Mouse (Mus musculus): ENCODE results near the gene Dcaf1.

The Dcaf1 gene

GRCm38 (mm10) chr9:106876666-106877065, 55.0 kb downstream of the Dcaf1 start:
- CTCF ChIA-PET, result no interaction called here

DNA sequence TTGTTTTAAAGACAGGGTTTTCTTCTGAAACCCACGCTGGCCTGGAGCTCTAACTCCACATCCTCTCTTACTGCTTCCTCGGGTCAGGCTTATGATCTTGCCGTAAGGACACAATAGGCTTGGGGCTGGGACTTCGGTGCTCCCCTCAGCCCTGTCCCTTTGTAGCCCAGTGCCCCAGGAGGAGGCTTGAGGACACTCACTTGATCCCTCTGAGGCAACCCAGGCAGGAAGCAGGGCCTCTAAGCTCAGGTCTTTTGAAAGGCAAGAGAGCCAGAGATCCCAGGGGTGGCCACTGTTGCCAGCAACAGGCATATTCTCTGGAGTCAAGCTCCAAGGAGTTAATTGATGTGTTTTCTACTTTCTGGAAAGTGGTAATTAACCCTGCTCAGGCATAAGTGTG, 57.8 kb downstream of the Dcaf1 start:
- CTCF ChIA-PET, result no interaction called here

DNA sequence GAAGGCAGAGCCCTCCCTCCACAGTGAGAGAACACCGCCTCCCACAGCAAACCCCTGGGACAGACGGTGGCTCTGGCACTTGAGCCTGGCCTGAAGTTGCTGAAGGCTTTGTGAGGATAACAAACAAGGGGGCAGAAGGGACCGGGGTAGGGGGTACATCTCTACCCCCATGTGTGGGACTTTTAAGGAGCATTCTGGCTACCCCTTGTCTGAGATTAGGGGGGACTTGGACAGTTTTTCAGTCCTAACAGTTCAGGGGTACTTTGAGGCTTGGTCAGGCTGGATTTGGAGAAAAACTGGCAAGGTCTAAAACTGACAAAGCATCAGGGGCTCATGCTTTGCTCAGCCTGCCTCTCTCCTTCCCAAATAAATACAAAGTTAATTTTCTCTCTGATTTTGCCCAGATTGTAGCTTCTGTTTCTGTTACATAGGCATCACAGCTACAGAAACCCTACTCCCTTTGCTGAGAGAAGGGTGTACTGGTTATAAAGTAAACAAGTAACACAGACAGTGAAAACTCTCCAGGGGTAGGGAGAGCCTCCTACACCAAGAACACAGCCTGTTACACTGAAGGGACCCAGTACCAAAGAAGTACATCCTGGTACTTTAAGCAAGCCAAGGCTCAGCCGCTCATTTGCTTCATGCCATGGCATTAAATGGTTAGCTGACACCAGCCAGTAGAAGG, 59.5 kb downstream of the Dcaf1 start:
- CTCF ChIA-PET, result no interaction called here

GRCm38 (mm10) chr9:106882176-106882575, 60.5 kb downstream of the Dcaf1 start:
- CTCF ChIA-PET, result no interaction called here

DNA sequence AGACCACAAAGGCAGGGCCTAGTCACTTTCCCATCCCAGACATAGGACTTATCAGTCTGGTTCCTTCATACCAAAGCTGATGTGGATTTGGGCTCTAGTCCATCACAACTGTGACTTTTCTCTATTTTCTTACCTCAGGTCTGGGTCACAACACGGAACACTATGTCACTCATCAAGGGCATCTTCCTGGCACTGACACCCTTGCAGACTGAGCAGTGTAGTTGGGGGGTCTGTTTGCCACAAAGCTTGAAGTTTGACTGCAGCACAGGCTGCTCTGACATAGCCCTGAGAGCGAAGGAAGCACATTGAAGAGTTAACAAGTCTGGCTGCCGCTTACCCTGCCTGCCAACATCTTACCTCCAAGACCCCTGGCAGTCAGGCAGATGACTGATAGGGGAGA, 61.4 kb downstream of the Dcaf1 start:
- CTCF ChIA-PET, result no interaction called here

DNA sequence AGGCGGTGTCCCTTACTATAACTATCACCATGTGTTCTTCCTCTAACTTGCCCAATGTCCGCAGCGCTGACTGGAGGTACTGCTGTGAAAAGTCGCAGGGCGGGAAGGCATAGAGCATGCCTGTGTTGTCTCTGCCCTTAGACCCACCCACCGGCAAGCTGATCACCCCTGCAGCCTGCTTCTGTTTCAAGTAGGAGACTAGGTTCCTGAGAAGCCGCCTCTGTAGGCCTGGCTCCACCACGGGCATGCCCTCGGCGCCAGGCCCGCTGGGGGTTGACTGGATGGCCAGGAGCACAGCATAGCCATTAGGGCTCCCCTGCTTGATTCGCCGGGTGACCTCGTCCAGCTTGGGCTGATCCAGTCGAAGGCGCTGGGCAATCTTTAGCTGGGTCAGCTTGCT, 62.6 kb downstream of the Dcaf1 start:
- CTCF ChIA-PET, result no interaction called here

DNA sequence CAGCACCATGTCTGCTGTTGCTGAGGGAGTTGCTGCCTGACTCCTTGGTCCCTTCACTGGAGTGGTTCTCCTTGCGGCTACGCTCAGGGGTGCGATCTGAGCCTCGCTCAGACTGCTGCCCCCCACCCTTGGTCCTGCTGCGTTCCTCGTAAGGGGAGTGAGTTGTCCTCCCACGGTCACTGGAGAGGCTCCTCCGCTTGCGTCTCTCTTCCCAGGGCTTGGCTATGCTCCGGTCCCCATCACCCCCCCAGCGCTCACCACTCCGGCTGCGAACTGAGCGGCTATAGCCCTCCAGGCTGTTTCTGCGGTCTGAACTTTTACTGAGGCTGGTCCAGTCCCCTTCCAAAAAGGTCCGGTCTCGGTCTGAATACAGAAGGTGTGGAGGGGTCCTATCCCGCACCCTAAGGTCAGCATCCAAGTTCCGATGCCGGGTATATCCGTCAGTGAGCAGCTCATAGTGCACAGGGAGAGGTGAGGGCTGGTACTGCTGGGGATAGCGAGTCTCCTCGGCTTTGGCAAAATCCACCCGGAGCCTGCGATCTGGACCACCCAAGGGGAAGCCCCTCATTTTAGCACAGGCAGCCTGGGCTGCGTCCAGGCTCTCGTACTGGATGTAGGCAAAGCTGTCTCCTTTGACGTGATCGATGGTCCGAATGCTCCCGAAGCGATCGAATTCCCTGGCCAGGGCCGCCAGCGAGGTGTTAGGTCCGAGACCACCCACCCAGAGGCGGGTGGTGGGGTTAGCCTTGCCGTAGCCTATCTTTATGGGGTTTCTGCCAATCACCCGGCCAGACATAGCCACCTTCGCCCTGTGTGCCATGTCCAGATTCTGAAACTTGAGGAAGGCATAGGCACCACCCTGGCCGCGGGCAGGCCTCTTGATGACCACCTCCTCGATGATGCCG, 63.6 kb downstream of the Dcaf1 start:
- CTCF ChIA-PET, result no interaction called here

- CTCF ChIA-PET, result no interaction called here
These were observed 64.4 kb downstream of the Dcaf1 start for GRCm38 (mm10) chr9:106885901-106886731.

GRCm38 (mm10) chr9:106886828-106887702, 65.4 kb downstream of the Dcaf1 start, which contains the start of gene Rbm15b:
TSS of gene Rbm15b (minus strand) at chr9:106887428.
- CTCF ChIA-PET, result interaction anchor here (0.7 kb wide), 1 partner anchor 199 kb away, joined by 3 read pairs; no protein-coding TSS in a partner anchor

GRCm38 (mm10) chr9:106888346-106888745, 66.7 kb downstream of the Dcaf1 start:
- CTCF ChIA-PET, result no interaction called here

- CTCF ChIA-PET, result no interaction called here
These were observed 67.6 kb downstream of the Dcaf1 start for GRCm38 (mm10) chr9:106889321-106889720.

DNA sequence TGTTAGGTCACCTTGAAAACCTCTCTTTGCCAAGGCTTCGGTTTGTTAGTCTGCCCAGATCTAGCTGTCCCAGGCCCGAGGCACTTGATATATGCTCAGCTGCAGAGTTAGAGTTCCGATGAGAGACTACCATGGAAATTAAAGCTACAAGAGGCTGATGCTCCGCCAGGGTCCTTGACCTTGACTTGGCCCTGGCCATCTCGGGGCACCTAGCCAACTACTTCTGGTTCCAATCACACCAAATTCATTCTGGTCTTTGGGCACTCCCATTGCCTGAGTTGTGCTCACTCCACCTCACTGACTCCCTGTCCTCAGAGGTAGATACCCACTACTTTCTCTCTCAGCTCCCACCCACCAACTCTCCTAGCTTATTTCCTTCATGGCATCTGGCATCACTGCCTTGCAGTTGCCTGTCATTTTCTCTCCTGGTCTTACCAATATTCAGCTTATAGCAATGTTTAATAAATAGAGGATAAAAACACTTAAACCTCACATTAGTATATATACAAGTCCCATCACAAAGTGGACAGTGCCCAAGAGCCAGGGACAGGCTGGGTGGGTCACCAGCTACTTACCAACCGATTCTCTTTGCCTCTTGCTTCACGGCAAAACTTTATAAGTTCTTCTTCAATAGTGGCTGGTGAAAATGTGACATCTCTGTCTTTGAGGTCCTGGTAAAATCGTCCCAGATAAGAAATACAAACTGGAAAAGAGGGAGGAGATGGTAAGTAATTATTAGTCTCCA, 69.0 kb downstream of the Dcaf1 start:
- CTCF ChIA-PET, result interaction anchor here (0.7 kb wide), 1 partner anchor 682 kb away, joined by 3 read pairs; no protein-coding TSS in a partner anchor

DNA sequence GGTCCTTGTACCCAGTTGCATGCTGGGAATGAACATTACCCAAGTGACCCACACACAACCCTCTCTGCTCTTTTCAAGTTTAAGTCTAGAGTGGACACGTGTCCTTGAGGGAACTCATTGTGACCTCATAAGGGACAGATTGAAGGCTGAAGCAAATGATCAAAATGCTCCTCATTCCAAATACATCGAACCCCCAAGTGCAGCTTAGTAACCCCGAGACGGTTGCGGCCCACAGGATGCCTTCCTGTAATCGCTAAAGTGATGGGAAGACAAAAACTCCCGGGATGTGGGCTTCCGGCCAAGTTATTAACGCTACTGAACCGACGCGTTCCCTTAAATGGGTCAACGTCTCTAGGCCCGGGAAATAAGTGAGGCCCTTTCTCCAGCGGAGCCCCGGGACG, 69.7 kb downstream of the Dcaf1 start:
- CTCF ChIA-PET, result no interaction called here

GRCm38 (mm10) chr9:106891829-106892551, 70.3 kb downstream of the Dcaf1 start, which contains the start of gene Manf:
TSS of gene Manf (minus strand) at chr9:106891979.
- CTCF ChIA-PET, result no interaction called here

- CTCF ChIA-PET, result no interaction called here
These were observed 70.8 kb downstream of the Dcaf1 start for GRCm38 (mm10) chr9:106892552-106892875.

DNA sequence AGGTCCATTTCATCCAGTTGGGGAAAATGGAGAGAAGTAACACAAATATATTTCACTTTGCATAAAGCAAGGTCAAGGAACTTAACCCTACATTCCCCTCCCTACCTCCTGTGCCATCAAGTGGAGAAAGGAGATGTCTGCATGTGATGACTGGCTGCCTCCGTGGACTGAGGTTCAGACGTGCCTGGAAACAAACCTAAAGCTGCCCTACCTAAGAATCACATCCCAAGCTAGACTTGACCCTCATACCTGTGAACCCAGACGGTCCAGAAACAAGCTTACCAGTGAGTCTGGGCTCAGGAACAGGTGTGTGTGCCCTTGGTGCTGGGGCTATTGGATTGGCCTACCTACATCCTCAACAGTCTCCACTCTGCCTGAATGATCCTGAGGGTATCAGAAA, 71.7 kb downstream of the Dcaf1 start:
- CTCF ChIA-PET, result no interaction called here

DNA sequence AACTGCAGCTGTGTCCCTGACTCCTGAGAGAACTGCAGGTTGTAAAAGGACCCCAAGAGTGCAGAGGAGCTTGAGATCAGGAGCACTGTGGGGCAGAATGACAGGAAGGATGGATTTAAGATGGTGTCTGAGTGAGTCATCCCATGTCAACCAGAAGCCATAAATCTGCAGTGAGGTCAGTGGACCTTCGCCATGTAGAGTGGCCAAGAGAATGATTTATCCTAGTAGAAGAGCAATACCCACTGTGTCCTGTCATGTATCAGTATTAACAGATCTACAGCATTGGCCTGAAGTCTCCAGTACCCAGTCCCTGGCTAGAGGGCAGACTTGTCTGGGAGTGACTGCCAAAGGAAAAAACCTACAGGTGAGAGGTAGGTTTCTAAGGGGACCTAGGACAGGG, 77.2 kb downstream of the Dcaf1 start:
- CTCF ChIA-PET, result no interaction called here

GRCm38 (mm10) chr9:106901596-106901995, 79.9 kb downstream of the Dcaf1 start:
- CTCF ChIA-PET, result no interaction called here

DNA sequence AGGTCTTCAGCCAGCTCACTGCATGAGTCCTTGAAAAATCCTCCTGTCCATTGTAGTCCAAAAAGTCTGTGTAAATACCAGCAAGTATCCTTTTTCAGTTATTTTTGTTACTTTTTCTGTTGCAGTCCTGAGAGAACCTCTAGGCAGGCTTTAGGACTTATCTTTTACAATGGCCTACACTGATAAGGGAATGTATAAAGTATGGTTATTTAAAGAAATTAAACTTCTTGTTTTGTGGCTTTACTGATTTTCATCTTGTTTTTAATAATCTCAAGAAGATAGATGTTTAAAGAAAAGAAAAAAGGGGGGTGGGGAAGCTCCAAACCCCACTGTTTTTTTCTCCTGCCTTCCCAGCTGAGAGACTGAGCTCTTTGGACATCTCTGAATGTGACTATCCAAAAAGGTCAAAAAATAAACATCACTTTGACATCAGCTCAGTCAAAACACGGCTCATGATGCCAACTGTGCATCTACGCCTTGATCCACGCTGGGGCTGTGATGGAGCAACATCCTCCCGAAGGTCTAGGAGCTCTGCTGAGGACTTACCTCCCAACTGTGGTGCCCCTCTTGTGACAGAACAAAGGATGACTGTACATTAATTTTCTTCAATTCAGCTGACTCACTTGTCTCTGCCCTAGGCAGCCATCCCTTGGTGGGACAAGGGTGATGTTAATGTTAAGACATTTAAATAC, 81.6 kb downstream of the Dcaf1 start:
- CTCF ChIA-PET, result interaction anchor here (0.7 kb wide), 1 partner anchor 23 kb away, joined by 4 read pairs; no protein-coding TSS in a partner anchor

All from spleen, embryonic (tissue).